Mouse (Mus musculus): ENCODE results near the gene Clcn6.

Clcn6 gene

DNA sequence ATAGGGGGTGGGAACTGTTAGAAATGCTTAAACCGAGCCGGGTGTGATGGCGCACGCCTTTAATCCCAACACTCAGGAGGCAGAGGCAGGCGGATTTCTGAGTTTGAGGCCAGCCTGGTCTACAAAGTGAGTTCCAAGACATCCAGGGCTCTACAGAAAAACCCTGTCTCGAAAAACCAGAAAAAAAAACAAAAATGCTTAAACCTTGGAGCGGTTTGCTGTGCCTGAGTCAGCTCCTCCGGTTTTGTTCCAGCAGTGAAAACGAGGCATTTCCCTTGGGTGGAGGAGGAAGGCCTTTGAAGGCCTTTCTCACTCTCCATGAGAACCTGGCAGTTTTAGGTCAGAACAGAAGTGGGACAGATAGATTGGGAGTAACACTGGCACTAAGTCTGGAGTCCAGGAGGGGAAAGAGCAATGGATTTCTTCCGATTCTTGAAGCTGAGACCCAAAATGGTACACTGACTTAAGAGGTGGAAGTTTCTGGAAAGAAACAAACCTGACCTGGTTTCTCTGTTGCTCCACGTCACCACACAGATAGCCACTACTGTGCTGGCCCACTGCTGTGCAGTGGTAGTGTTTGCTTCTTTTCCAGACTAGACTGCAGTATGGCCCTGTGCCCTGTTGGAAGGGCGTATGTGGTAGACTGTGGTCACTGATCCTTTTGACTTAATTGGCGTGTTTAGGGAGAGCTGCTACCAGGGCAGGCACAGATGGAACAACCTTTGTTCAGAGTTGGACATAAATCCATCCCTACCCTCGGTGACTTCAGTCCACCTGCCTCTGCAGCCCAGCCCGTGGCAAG lies 1.6 kb upstream of the Clcn6 start:
- peak; percentile 37 for DNase-seq (ENCODE audit: low spot score)

DNA sequence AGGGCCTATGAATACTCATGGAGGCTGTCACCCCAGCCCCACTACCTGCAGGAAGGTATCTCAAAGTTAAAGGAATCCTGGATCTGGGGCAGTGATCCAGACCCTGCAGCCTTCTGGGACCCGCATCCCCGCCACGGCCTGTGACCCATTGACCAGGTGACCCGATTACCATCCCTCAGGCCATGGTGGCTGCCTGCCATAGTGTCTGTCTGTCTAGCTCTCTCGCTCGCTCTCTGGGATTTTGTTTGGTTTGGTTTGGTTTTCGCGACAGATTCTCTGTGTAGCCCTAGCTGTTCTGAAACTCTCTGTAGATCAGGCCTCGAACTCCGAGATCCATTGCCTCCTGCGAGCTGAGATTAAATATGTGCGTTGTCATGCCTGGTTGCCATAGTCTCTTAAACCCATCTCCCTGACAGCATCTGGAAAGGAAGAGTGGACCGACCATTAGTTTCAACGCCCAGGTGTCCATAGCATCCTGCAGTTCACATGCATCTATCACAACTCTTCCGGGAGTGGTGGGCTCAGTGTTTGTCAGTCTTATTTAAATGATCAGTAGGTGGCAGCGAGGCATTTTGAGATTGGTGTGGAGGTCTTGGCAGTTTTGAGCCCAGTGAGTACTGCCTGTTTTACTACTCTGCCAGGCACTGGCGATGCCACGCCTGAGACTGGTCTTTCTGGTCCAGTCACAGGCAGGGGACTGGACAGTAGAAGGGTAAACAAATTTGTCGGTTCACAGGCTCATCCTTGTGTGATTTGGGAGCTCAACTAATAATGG lies 820 bp upstream of the Clcn6 start:
- peak; percentile 45 for DNase-seq (ENCODE audit: low spot score)

DNA sequence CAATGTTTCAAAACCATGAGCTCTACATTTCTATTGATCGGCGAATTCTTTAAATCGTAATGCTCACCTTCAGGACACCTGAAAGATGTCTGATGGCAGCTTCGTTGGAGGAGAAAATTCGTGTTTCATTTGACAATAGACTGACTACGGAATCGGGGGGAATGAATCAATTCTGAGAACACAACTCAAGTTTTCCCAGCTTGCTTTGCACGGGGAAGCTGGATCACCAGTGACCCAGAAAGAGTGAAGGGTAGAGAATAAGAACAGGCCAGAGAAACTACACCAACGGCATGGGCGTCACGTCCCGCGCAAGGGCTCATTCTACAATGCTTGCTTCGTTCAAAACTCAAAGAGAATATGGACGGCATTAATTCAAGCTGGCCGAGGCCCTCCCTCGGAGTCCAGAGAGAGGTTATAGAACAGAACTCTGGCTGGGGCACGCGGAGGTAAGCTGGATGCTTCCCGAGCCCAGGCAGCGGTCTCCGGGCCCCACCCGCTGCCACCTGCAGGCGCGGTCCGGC lies 482 bp downstream of the Clcn6 start:
- DNase-seq (ENCODE audit: low spot score): no peak

DNA sequence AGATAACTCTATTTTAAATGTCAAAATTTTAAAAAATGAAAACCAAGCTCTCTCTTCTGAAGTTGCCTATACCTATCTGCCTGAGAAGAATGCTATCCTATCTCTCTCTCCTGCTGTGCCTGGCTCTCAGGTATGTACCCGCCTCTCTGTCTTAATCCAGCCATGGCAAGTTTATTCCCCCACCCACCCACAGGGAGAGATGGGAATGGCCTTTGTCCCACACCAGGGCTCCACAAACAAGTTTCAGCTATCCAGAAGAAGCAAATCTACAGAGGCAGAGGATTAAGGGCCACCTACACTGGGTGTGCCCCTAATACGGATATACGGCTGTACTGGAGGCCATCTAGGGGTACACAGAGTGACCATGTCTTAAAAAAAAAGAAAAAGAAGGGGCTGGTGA lies 3.2 kb downstream of the Clcn6 start:
- DNase-seq (ENCODE audit: low spot score): no peak

DNA sequence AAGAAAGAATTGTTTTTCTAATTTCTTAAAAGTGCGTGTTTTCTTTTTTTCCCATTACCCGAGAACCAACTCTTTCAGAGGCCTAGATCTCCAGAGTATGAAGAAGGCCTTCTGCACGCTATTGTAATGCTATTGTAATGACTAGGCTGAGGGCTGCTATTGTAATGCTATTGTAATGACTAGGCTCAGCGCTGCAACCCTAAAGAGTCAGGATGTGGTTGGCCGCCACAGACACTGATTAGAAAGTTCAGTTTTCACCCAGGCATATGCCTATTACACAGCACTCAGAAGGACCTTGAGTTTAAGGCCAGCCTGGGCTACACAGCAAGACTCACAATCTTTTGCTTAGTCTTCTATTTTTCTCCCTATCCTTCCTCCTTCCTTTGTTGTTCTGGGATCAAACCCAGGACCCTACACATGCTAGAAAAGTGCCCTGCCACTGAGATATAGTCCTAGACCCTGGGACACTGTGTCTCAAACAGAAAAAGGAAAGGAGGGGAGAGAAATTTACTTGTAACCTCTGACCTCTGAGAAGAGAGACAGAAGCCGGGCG lies 4.7 kb downstream of the Clcn6 start:
- no peak for DNase-seq (ENCODE audit: low spot score)

DNA sequence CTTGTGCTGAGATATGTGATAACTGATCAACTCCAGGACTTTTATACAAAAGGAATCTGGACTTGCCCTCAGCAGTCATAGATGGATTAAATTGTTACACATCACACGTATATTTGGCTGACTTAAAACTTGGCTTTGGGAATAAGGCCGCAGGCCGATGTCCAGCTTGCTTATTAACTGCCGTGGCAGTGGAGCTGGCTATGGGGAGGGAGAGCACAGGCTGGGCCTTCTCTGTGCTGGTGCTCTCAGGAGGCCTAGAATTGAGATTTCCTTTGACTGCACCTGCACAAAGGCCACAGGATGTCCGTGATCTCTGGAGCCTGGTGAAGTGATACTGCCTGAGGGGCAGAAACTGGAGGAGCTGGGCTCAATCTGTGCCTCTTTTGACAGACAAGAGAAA lies 8.1 kb downstream of the Clcn6 start:
- DNase-seq (ENCODE audit: low spot score): no peak

DNA sequence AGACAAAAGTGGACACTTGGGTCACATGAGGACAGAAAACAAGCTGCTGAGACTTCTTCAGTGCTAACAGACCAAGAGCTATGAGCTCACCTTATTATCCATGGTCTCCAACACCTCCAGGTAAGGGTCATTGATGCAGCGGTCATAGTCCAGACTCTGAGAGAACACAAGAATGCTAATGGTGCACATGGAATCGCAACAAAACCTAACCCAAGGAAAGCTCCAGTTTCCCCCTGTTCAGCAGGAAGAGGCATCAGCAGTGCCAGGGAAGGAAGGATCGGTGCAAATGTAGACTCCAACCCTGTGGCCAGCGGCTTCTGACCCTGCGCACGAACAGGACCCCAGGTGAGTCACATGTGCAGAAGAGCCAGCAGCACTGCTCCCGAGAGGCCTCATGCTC lies 9.3 kb downstream of the Clcn6 start:
- no peak for DNase-seq (ENCODE audit: low spot score)

DNA sequence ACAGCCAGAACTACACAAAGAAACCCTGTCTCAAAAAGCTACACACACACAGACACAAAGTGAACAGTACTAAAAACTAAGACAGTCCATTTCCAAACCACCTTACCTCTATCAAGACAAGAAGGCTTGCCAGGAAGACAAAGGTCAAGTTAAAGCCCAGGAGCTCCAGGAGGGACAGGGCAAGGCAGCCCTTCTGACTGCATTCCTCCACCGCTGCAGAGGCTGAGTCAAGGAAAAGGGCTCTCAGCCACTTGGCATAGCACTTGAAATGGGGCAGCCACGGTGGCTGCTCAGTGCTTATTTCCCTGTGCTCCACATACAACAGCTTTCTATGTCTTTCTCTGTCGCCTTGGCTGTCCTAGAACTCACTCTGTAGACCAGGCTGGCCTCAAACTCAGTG lies 14.6 kb downstream of the Clcn6 start:
- no peak for DNase-seq (ENCODE audit: low spot score)

DNA sequence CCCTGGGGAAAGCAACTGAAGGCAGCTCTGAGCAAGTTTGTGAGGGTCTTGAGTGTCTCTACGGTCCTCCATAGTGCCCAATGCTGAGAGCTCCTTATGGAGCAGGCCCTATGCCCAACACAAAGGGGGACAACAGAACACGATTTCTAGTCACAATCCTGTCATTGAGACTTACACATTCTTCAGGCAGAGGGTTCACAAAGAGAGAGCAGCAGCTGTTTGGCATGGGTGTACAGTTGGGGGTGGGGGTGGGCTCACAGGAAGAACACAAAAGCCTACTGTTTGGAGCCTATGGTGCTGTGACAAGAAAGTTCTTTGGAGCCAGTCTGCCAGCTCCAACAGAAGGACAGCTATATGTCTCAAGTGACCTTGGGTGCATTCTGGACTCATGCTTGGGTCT lies 20.2 kb downstream of the Clcn6 start:
- no peak for DNase-seq (ENCODE audit: low spot score)

DNA sequence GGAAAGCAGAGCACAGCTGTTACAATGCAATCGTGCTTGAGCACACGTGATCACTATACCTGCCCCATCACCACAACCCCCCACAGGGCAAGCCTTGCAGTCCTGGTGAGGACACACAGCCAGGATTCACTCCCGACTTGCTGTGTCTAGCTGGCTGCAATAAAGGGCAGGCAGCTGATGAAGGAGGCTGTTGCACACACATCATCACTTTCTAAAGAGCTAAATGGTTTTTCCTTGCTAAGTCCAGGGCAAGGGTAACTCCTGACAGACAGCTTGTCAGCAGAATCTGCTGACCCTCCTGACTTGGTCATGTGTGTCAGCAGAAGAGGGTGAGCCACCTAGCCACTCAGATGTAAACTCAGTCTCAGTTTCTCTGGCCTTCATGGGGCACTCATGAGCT lies 21.6 kb downstream of the Clcn6 start:
- no peak for DNase-seq (ENCODE audit: low spot score)

DNA sequence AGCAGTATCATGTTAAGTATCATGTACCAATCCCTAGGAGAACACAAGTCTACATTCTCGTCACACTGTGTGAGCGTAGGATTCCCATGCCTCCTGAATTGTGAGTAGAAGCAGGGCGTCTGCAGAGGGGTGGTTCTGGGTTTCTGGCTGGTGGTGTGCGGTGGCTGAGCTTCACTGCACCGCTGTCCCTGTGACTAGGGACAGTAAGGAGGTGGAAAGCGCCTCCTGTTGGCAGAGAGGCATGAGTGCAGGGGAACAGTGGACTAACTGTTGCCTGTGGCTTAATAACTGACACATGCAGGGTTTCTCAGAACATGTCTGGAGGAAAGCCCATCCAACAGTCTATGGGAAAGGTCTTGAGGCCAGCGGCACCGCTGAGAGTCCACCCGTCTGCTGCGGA lies 23.2 kb downstream of the Clcn6 start:
- peak; percentile 26 for DNase-seq (ENCODE audit: low spot score)

DNA sequence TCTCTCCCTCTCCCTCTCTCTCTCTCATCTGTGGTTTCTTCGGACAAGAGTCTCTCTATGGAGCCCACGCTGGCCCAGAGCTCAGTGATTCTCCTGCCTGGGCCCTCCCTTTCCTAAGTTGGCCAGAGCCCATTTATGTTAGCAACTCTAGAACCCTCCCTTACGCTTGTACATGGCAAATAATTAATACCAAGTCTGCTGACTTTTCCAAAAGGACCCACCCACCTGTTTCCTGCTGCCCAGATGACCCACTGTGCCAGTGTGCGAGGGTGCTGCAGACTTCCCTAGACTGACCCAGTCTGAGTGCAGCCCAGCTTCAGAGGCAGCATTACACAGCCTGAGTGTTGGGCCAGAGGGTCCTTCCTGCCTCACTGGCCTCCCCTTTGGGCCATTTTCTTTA lies 26.4 kb downstream of the Clcn6 start:
- no peak for DNase-seq (ENCODE audit: low spot score)

DNA sequence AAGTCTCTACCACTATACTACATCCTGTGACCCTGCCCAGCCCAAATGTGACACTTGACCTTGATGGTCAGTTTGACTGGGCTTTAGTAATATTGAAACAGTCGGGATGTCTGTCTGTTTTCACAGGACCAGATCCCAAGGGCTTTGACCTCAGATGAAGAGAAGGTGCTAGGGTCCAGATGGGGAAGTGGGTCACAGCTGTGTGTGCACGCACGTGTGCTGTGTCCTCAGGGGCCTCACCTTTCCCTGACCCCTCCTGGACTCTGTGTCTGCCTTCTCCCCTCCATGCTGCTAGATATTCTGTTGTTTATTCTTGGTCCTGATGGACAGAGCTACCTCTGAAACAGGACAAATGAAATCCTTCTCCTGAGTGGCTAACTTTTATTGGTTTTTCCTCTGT lies 27.3 kb downstream of the Clcn6 start:
- DNase-seq (ENCODE audit: low spot score): no peak

DNA sequence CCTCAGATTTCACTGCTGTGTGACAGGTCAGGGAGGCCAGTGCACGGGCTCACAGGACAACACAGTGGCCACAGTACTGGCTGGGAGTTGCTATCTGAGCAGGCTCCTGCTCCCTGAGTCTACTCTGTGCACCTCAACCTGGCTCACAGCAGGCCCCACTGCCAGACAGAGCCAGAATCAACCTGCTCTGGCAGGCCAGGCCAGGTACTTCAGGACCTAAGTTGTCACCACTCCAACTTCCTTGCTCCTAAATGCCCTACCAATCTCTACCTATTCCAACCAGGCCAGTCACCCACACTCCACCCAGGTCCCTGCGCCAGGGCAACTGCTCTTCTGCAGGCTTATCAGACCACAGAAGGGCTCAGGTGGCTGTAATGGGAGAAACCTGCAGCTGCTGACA lies 29.0 kb downstream of the Clcn6 start:
- no peak for DNase-seq (ENCODE audit: low spot score)

DNA sequence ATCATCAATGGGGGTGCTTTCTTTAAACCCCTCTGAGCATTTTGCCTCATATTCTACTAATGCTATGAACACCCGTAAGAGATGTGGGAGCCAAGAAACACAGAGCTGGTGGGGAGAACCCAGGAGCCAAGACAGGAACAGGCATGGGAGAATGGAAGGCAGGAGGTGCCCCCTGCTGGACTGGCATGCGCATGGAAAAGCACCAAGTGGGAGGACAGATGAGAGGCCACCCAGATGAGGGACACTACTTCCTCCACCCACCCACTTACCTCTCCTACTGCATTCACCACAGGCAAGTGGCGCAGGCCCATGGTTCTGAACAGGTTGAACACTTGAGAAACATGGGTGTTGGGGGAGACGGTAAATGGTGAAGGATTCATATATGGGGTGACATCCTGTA lies 30.2 kb downstream of the Clcn6 start:
- peak; percentile 60 for DNase-seq (ENCODE audit: low spot score)

DNA sequence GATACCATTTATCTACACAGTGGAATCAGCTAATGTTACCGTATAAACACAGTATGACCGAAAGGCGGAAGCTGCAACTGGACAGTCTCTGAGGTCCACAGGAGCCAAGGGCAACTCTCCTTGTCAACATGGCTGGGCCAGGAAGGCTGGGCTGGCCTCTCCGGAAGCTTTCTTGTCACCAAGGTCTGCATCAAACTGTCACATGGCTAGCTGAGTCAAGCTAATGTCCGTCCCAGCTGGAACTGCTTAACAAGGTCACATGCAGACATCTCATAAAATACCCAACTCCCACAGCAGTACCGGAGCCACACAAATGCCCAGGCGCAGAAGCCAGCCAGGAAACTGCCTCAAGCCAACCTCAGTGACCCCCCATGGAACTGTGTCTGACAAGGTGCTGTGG lies 34.3 kb downstream of the Clcn6 start:
- DNase-seq (ENCODE audit: low spot score): no peak

DNA sequence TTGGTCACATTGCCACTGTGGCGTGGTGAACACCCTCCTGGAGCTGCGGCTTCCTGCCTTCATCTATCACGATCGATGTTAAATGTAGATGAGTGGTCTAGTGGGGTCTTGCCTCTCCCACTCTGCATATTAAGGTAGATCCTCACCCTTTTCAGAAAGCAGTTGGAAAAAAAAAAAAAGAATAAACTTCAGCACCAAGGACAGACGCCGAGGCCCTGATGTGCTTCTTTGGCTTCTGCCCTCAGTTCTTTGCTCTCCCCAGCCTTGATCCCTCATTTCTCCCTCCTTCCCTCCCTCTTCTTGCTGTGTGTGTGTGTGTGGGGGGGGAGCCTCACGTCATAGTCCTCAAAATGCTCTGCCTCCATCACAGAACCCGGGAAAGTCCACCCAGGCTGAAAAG lies 36.8 kb downstream of the Clcn6 start:
- DNase-seq (ENCODE audit: low spot score): no peak

DNA sequence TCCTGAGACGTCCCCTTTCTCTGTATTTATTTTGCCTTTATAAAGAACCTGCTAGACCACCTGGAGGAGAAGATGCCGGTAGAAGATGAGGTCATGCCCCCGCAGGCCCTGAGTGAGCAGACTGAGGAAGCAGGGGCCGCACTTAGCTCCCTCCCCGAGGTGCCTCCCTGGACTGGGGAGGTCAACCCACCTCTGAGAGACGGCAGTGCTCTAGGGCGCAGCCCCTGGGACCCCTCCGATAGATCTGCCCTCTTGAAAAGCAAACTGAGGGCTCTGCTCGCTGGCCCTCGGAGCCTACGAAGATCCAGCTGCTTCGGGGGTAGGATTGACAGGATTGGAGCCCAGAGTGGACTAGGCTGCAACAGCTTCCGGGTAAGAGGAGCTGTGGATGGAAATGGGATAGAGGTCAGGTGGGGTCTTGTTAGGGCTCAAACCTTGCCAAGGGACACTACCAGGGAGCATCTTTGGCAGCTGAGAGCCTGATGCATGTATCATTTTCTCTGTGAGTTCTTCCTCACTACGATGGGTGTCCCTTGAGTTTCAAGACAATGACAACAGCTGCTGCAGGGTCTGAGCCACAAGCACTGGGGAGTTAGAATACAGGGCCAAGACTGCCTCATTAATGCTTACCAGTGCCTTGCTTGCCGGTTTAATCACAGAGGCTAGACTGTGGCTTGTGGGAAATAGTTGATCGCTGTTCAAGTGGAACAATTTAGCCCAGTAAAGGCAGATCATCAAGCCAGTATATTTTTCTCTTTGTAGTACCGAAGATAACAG lies 37.4 kb downstream of the Clcn6 start:
- no peak for DNase-seq (ENCODE audit: low spot score)

DNA sequence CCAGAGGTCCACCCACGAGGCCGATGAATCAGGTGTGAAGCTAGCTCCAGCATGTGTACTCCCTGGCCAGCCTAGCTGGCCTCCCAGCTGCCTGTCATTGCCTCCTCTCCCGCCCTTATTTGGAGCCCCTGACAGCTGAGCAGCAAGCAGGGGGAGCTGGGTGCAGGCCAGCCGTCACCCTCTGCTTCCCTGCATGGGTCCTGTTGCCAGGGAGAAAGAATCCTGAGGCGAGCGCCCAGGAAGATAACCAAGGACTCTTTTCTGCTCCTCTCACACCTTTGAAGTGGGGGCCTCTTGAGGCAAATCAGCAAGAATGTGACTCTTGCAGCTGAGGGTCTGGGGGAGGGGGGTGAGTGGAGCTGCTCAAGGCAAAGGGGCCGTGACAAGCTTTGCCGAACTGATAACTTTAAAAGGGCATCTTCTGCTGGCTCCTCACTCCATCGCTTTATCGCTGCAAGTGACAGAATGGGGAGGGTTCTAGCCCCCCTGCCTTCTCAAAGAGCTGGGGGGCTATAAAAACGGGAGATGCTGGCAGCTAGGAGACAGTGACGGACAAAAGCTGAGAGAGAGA lies 38.3 kb downstream of the Clcn6 start, which contains the start of gene Nppa:
Nppa (plus strand) TSS at position 521 of the 571 bp plus-strand sequence.
- no peak for DNase-seq (ENCODE audit: low spot score)

DNA sequence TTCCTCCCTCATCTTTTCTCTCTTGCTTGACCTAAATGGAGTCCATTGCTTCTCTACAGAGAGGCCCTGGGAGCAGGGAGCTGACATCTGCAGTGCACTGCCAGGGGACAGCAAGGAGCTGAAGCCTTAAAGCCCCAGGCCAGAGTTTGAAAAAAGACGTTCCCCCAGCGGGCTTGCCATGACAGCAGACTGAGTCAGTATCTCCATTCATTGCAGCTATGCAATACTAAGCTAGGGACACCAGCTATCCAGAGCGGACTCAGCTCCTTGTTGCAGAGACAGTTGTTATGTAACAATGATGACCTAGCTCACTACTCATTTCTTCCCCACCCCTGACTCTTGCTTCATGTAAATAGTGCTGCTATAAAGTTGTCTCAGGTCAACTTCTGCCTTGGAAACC lies 43.3 kb downstream of the Clcn6 start:
- no peak for DNase-seq (ENCODE audit: low spot score)

DNA sequence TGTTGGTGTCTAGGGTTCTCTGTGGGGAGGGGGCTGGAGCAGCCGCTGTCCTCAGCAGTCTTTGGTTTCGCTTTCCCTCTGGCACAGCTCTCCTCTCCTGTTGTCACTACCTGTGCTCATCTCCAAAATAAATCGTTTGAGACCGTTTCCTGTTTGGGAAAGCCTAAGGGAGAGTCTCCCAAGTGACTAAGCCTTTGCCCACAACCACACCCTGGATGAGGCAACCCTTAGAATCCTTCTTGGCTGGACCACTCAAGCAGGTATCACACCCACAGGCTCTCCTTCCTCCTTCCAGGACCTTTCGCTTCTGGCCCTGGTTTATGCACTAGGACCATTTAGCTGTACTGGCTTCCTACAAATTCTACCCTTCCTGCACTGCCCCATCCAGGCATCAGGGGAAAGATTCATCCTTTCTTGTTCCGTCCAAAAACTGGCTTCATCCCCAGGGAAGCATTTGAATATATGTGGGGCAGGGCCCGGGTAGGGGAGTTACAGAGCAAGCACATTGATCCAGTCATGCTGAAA lies 45.0 kb downstream of the Clcn6 start:
- DNase-seq (ENCODE audit: low spot score): peak; percentile 25
